Mouse (Mus musculus): ENCODE measurements around the gene Zdbf2.
"Not testable (repeated sequence)": the region's sequence is repeated elsewhere in the genome, so short reads cannot be mapped to it uniquely, and the experiment has no call there.

Zdbf2 gene

DNA sequence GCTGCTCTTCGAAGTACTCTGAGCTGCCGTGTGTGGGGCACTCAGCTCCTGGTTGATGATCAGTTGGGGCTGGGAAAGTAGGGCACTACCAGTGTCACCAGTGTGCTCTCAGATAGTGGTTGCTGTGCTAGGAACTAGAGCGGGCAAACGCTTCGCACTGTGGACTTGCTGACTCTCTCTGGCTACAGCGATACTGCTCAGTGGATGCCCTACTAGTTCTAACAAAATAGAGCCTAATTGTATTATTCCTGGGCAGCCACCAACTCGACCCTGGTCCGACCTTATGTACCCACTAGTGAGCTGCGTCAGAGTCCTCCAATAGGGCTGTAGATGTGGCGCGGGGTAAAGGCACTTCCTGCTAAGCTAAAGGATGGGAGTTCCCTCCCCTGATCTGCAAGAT, 9.4 kb upstream of the Zdbf2 start:
- DNase-seq (ENCODE audit: low spot score in 2 of 2), result no peak

DNA sequence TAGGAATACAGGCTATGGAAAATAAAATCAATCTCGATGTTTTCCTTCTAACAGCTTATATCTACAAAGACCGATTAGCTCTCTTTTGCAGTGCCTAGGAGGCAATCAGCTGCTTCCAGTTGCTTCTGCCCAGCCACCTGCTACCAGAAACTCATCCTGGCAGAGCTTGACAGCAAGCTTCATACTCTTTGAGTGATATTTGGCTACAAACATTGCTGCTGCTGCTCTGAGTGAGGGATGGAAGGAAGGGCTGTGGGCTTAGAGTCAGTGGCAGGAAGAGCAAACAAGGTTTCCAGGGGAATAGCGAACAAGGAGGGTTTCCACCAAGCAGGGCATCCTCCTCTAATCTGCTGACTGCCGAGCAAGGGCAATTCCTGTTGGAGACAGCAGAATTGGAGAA, 7.6 kb upstream of the Zdbf2 start:
- no peak for DNase-seq (ENCODE audit: low spot score in 2 of 2)

DNA sequence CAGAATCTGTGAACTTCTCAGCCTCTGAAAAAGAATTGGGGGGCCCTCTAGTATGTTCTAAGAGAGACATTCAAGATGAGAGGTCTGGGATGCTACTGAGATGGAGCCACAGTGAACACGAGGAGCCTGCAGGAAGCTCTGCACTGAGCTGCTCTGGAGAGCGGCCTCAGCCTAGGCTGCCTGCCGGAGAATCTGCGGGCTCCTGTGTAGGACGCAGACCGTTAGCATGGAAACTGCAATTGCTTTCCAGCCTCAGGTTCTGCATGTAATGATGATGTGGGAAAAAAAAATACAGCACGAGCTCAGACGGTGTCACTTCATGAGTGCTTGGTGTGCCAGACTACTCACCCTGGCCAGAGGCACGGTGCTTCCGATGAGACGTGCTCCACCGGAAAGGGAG, 6.9 kb upstream of the Zdbf2 start:
- no peak for DNase-seq (ENCODE audit: low spot score in 2 of 2)

DNA sequence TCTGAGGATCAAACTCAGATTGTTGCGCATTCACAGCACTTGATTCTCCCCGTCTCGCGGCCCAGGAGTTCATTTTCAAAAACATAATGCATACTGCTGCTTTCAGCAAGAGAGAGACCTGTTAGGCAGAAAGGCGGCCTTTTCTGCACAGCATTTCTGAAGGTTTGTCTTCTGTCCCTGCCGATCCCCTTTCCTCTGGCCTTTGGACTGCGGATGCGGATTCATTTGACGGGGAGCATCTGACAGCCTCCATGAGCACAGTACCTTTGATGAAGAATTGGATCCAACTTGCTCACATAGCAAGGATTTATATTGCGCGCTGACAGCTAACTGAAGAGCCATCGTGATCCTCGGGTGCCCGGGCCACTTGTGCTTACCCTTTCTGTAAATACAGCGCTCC, 6.3 kb upstream of the Zdbf2 start:
- no peak for DNase-seq (ENCODE audit: low spot score in 2 of 2)

DNA sequence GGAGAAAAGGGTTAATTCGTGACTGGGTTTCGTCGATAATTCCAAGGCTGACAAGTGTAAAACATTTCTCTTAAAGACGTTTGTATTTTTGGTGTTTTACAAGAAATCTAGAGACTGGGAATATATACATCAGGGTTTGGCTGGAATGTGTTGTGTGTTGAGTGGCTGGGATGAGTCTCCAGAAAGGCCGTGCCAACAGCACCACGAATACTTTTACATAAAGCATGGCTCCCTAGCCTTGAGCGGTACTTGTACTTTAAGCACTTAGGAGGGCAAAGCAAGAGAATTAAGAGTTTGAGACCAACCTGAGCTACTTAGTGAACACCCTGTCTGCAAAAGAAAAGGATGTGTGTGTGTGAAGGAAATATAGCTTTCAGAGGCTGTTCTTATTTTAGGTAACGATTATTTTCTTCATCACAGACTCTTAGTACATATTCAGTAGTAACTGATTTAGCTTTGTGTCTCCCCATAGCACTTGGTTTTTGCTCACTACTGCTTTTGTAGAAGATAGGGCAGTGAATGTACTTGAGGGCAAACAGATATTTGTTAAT, 865 bp upstream of the Zdbf2 start:
- DNase-seq (ENCODE audit: low spot score in 2 of 2), result no peak

DNA sequence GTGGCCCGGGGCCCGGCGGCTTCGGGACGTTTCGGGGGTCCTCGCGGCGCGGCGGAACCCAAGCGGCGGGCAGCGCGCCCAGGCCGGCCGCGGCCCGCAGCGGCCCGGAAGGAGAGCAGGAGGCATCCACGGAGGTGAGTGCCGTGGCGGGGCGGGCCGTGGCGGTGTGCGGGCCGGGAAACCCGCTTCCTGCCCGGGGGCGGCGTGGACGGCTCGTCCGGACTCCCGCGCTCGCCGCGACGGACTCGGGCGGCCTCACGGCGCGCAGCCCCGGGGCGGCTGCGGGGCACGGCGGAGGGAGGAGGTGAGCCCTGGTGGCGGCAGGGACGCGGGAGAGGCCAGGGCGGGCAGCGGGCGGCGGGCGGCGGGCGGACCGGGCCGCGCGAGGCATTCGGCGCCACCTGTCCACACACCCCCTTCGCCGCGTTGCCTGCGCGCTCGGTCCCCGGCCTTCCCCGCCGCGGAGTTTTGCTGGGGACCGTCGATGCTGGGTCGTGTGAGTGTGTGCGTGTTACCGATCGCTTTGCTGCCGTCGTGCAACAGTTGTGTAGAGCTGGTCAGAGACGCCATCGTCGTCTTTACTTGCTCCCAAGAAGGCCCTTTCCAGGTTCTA, 380 bp downstream of the Zdbf2 start:
- no peak for DNase-seq (ENCODE audit: low spot score in 2 of 2)

DNA sequence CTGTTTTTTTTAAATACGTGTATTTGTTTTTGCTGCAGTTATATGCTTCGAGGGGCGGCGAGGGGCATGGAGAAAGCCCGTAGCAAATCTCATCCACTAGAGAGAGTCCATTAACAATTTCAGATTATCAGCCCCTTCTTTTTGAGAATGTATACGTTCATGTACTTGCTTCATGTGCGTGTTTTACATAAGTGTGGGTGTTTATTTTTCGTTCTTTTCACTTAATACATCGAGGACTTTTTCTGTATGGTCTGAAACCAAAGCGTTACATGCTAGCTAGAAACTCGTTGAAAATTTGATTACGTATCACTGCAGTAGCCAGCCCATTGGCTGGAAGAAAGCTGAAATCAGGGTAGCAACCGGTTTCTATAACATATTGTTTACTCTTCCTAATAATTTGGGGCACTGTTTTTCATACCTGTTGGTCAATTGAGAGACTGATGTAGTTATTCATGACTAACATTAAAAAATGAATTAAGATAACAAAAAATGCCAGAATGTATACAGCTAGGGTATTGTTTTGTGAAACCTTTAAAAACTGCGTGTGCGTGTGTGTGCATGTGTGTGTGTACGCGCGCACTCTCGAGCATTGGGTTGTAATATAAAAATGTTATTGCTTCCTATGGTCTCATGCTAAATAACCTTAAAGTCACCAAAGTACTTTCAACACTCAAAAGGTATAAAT, 1.1 kb downstream of the Zdbf2 start:
- no peak for DNase-seq (ENCODE audit: low spot score in 2 of 2)

DNA sequence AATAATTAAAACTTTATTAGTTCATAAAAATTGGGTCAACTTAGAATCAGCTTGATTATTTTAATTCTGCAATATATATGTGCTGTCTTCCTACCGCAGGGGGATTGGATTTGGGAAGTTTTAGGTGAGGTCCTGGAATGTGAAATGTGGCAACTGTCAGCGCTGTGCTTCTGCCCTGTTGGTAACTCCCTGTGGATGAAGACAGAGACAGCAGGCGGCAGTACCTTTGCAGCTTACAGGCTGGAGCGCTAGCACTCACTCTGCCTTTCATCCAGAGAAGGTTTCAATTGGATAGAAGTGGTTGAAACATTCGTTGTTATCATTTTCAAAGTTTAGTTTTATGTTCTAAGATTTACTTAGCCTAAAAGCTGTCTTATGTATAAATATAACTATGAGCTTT, 5.0 kb downstream of the Zdbf2 start:
- DNase-seq (ENCODE audit: low spot score in 2 of 2), result no peak

DNA sequence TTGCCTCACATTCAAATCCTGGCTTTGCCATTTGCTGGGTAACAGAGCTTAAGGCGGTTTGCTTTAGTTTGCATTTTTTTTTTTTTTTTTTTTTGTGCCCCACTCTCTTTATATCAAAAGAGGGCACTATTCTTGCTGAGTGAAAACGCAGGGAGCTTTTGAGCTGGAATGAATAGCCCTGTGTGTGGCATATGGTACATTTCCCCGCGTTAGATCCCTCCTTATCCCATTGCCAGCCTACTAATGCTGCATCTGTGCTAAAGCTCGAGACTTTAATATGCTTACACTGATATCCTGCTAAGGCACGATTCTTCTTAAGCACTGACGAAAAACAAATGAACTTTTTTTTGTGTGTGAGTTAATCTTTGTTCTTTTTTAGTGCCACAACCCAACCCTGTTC, 20.9 kb downstream of the Zdbf2 start:
- no peak for DNase-seq (ENCODE audit: low spot score in 2 of 2)

DNA sequence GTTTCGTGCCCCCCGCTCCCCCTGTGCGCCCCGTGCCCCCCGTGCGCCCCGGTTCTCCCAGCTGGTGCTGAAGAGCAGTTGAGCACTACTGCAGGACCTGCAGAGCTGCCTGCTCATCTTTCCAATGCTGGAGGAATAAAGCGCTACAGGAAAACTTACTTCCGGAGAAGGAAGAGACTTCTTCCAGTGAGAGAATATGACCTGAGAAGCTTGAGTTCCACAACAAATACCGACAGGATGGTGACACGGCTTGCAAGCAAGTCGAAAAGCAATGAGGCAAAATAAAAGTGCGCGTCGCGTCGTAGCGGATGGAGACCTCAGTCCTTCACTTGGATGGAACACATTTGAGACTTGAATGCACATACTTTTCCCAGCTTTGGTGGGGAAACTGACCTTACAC, 36.6 kb downstream of the Zdbf2 start:
- no peak for DNase-seq (ENCODE audit: low spot score in 2 of 2)

DNA sequence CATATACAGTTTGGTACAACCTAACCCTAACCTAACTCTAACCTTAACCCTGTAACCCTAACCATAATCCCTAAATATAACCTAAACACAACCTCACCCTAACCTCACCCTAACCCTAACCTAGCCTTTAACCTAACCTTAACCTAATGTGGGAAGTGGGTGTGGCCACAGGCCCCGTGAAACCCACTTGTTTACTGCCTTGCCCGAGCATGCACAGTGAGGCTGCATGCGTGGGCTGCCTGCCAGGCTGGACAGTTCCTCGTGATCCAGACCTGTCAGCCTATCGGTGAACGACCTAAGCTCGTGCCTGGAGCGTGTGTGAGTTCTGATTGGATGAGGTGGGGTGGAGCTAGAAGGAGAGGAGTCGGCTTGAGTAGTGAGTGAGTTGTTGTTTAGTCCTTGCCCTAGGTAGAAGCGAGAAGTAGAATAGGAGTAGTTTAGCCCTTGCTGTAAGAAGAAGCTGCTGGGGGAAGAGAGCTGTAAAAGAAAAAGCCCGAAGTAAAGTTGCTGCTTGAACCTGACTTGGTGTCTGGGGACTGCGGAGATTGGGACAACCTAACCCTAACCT, 50.6 kb downstream of the Zdbf2 start:
- DNase-seq (ENCODE audit: low spot score in 2 of 2), result not testable (repeated sequence)

Data from spleen, postnatal 10 days (tissue).